Mouse (Mus musculus) heart, embryonic 14.5 days (tissue): ENCODE data around the gene Bdh1. TPM values are rescaled to one million over a fixed set of nuclear protein-coding genes. Genes with fewer than 3 reads are reported as not detected.

Source experiments
- ATAC-seq: fragments of 200-750 bp; cut with Nextera tagmentation; 2 replicates; pipeline ENCODE4 v1.8.0; 2017; ENCODE audit warnings: low read depth, moderate TSS enrichment; ENCODE audit not compliant: insufficient number of reproducible peaks, insufficient read depth, low FRiP score
- H3K27ac ChIP-seq, 2 experiments: fragments of 200-500 bp in 1 of 2; fragments of 300-500 bp in 1 of 2; sonication (generic) in 1 of 2; replicated peaks in 1 of 2; 2 replicates each; pipeline ENCODE4 v1.5.1; 2012 to 2014; ENCODE audit warnings: low read depth in 2 of 2, low read length in 2 of 2, control low read depth in 1 of 2, mild to moderate bottlenecking in 1 of 2, mixed read lengths in 1 of 2; ENCODE audit not compliant: control insufficient read depth in 1 of 2, insufficient read depth in 1 of 2
- H3K27me3 ChIP-seq: fragments of 300-500 bp; sonication (generic); 2 replicates; pipeline ENCODE4 v1.6.1; 2014; ENCODE audit warnings: mild to moderate bottlenecking, low read length, control low read depth; ENCODE audit not compliant: control insufficient read depth, insufficient read depth
- H3K36me3 ChIP-seq: fragments of 300-500 bp; sonication (generic); 2 replicates; pipeline ENCODE4 v1.6.1; 2014; ENCODE audit warnings: mild to moderate bottlenecking, control low read depth, low read length, mixed read lengths; ENCODE audit not compliant: control insufficient read depth, insufficient read depth
- H3K4me1 ChIP-seq, 2 experiments: fragments of 200-500 bp in 1 of 2; fragments of 300-500 bp in 1 of 2; sonication (generic) in 1 of 2; 2 replicates each; pipeline ENCODE4 v1.6.1; 2012 to 2014; ENCODE audit warnings: low read length in 2 of 2, control low read depth in 1 of 2, mixed read lengths in 1 of 2; ENCODE audit not compliant: control insufficient read depth in 2 of 2, insufficient read depth in 2 of 2
- H3K4me2 ChIP-seq: fragments of 300-500 bp; sonication (generic); 2 replicates; pipeline ENCODE4 v1.6.1; 2014; ENCODE audit warnings: mild to moderate bottlenecking, low read length
- H3K4me3 ChIP-seq, 2 experiments: fragments of 200-500 bp in 1 of 2; fragments of 300-500 bp in 1 of 2; sonication (generic) in 1 of 2; 2 replicates each; pipeline ENCODE4 v1.5.1; 2012 to 2014; ENCODE audit warnings: low read length in 2 of 2, mild to moderate bottlenecking in 2 of 2, control low read depth in 1 of 2, low read depth in 1 of 2, moderate library complexity in 1 of 2; ENCODE audit not compliant: control insufficient read depth in 1 of 2, insufficient read depth in 1 of 2
- H3K9ac ChIP-seq: fragments of 300-500 bp; sonication (generic); 2 replicates; pipeline ENCODE4 v1.6.1; 2014; ENCODE audit warnings: mild to moderate bottlenecking, low read length
- H3K9me3 ChIP-seq: fragments of 300-500 bp; sonication (generic); 2 replicates; pipeline ENCODE4 v1.6.1; 2016; ENCODE audit warnings: low read length, control low read depth; ENCODE audit not compliant: control insufficient read depth
- WGBS: fragments of 180-500 bp; shearing (Covaris S2); extraction: QIAGEN DNeasy Blood & Tissue Kit; methylation state at CpG from one replicate; pipeline ENCODE4 v1.1.7; 2014; 5-methylcytosine and 5-hydroxymethylcytosine counted together
- polyA plus RNA-seq: library from polyadenylated mRNA; unstranded; fragments of >200 nt; fragmentation: Nextera tagmentation; extraction: Ambion mirVana; gene quantifications from 2 replicates; pipeline ENCODE4 v1.2.1, GENCODE M21; 2014

Gene Bdh1
- polyA plus RNA-seq, 1 experiment from 2014 or later = 9.0 TPM

- H3K27me3 ChIP-seq = no peaks in the 10 kb centered on the region
- no peak overlapping the region for H3K9ac ChIP-seq
- no peak overlapping the region for H3K27ac ChIP-seq
- no peaks in the 10 kb centered on the region for H3K9me3 ChIP-seq
- WGBS = 82% methylated on average over 1 of the region's 1 CpGs
- no peaks in the 10 kb centered on the region for H3K4me1 ChIP-seq
- H3K4me3 ChIP-seq = no peak overlapping the region
- no peak overlapping the region for H3K4me2 ChIP-seq
- ATAC-seq = no peak
- H3K36me3 ChIP-seq = no peaks in the 10 kb centered on the region
Observed at GRCm38 (mm10) chr16:31440046-31440445, 18.0 kb downstream of the Bdh1 start.

- ATAC-seq = no peak
- no peak overlapping the region for H3K4me3 ChIP-seq
- H3K9me3 ChIP-seq = no peaks in the 10 kb centered on the region
- no peaks in the 10 kb centered on the region for H3K36me3 ChIP-seq
- H3K4me2 ChIP-seq = no peak overlapping the region
- H3K27ac ChIP-seq = no peak overlapping the region
- no peaks in the 10 kb centered on the region for H3K27me3 ChIP-seq
- 87% methylated on average over 6 of the region's 6 CpGs for WGBS
- H3K9ac ChIP-seq = no peak overlapping the region
- H3K4me1 ChIP-seq = no peaks in the 10 kb centered on the region
Observed at GRCm38 (mm10) chr16:31444521-31444920, 22.4 kb downstream of the Bdh1 start.

GRCm38 (mm10) chr16:31446067-31446853 lies 24.2 kb downstream of the Bdh1 start:
- no peak for ATAC-seq
- H3K9ac ChIP-seq = no peak overlapping the region
- no peak overlapping the region for H3K4me3 ChIP-seq
- 77% methylated on average over 15 of the region's 15 CpGs for WGBS
- H3K9me3 ChIP-seq = no peaks in the 10 kb centered on the region
- H3K4me1 ChIP-seq = no peaks in the 10 kb centered on the region
- H3K4me2 ChIP-seq = no peak overlapping the region
- no peaks in the 10 kb centered on the region for H3K36me3 ChIP-seq
- no peaks in the 10 kb centered on the region for H3K27me3 ChIP-seq
- H3K27ac ChIP-seq = no peak overlapping the region

- no peak overlapping the region for H3K9ac ChIP-seq
- H3K4me1 ChIP-seq = peaks cover 0 to 2% of the 10 kb centered on the region in 2 experiments; a peak in 1 of 4 replicates
- H3K4me2 ChIP-seq = no peak overlapping the region
- no peak overlapping the region for H3K4me3 ChIP-seq
- no peaks in the 10 kb centered on the region for H3K9me3 ChIP-seq
- WGBS = 77% methylated on average over 4 of the region's 4 CpGs
- no peak for ATAC-seq
- H3K36me3 ChIP-seq = no peaks in the 10 kb centered on the region
- no peak overlapping the region for H3K27ac ChIP-seq
- H3K27me3 ChIP-seq = no peaks in the 10 kb centered on the region
Observed at GRCm38 (mm10) chr16:31449973-31450372, 27.9 kb downstream of the Bdh1 start.

GRCm38 (mm10) chr16:31451235-31451634 lies 29.2 kb downstream of the Bdh1 start:
- H3K27ac ChIP-seq = no peak overlapping the region
- H3K9me3 ChIP-seq = no peaks in the 10 kb centered on the region
- H3K4me1 ChIP-seq = peaks cover 3 to 8% of the 10 kb centered on the region in 2 experiments; a peak in 2 of 4 replicates
- H3K36me3 ChIP-seq = no peaks in the 10 kb centered on the region
- WGBS = 79% methylated on average over 3 of the region's 3 CpGs
- no peak overlapping the region for H3K4me3 ChIP-seq
- no peak for ATAC-seq
- no peak overlapping the region for H3K9ac ChIP-seq
- H3K4me2 ChIP-seq = no peak overlapping the region
- H3K27me3 ChIP-seq = no peaks in the 10 kb centered on the region

GRCm38 (mm10) chr16:31452467-31452866 lies 30.4 kb downstream of the Bdh1 start:
- Histone ChIP-seq H3K36me3 (no peaks in the 10 kb centered on the region), H3K27ac (no peak overlapping the region), H3K4me2 (no peak overlapping the region), H3K4me1 (peaks cover 3 to 8% of the 10 kb centered on the region in 2 experiments; a peak in 2 of 4 replicates), H3K9ac (no peak overlapping the region), H3K9me3 (no peaks in the 10 kb centered on the region), H3K4me3 (no peak overlapping the region), H3K27me3 (no peaks in the 10 kb centered on the region)
- ATAC-seq = no peak
- 80% methylated on average over 6 of the region's 7 CpGs for WGBS

GRCm38 (mm10) chr16:31454013-31454412 lies 31.9 kb downstream of the Bdh1 start:
- no peaks in the 10 kb centered on the region for H3K9me3 ChIP-seq
- H3K36me3 ChIP-seq = no peaks in the 10 kb centered on the region
- H3K4me2 ChIP-seq = no peak overlapping the region
- WGBS = 77% methylated on average over 4 of the region's 4 CpGs
- H3K27ac ChIP-seq = no peak overlapping the region
- ATAC-seq = no peak
- no peak overlapping the region for H3K9ac ChIP-seq
- no peaks in the 10 kb centered on the region for H3K27me3 ChIP-seq
- peaks cover 3 to 8% of the 10 kb centered on the region in 2 experiments; a peak in 2 of 4 replicates for H3K4me1 ChIP-seq
- H3K4me3 ChIP-seq = no peak overlapping the region
